Mouse (Mus musculus) forebrain, postnatal 0 days (tissue): ENCODE measurements around the gene Trim66. TPM values are rescaled to one million over a fixed set of nuclear protein-coding genes. Genes with fewer than 3 reads are reported as not detected.

Experiments used
- ATAC-seq: fragments of 200-750 bp; cut with Nextera tagmentation; 2 replicates; pipeline ENCODE4 v1.8.0; 2017; ENCODE audit warnings: mild to moderate bottlenecking, moderate library complexity
- DNase-seq: peaks from one replicate; pipeline ENCODE4 v3.0.0-alpha.2; 2015
- H3K27ac ChIP-seq: fragments of 300-500 bp; sonication (generic); 2 replicates; pipeline ENCODE4 v1.5.1; 2014; ENCODE audit warnings: low read depth, mild to moderate bottlenecking, antibody characterized with exemption, low read length, moderate library complexity, mixed read lengths
- H3K27me3 ChIP-seq: fragments of 300-500 bp; sonication (generic); 2 replicates; pipeline ENCODE4 v1.6.1; 2014; ENCODE audit warnings: mild to moderate bottlenecking, low read length, mixed read lengths; ENCODE audit not compliant: insufficient read depth
- H3K36me3 ChIP-seq: fragments of 300-500 bp; sonication (generic); 2 replicates; pipeline ENCODE4 v1.6.1; 2014; ENCODE audit warnings: mild to moderate bottlenecking, moderate library complexity; ENCODE audit not compliant: insufficient read depth
- H3K4me1 ChIP-seq: fragments of 300-500 bp; sonication (generic); 2 replicates; pipeline ENCODE4 v1.6.1; 2014; ENCODE audit warnings: antibody characterized with exemption; ENCODE audit not compliant: insufficient read depth
- H3K4me2 ChIP-seq: fragments of 300-500 bp; sonication (generic); 2 replicates; pipeline ENCODE4 v1.6.1; 2014; ENCODE audit warnings: low read depth, mild to moderate bottlenecking, moderate library complexity
- H3K4me3 ChIP-seq: fragments of 300-500 bp; sonication (generic); 2 replicates; pipeline ENCODE4 v1.5.1; 2014; ENCODE audit warnings: low read depth, low read length, mixed read lengths
- H3K9ac ChIP-seq: fragments of 300-500 bp; sonication (generic); 2 replicates; pipeline ENCODE4 v1.6.1; 2014; ENCODE audit warnings: mild to moderate bottlenecking
- H3K9me3 ChIP-seq: fragments of 300-500 bp; sonication (generic); 2 replicates; pipeline ENCODE4 v1.6.1; 2016; ENCODE audit warnings: low read length
- CTCF ChIP-seq: sonication (generic); IDR thresholded peaks from 2 replicates; pipeline ENCODE4 v1.5.1; 2016; ENCODE audit warnings: antibody characterized with exemption, control low read depth, low read depth
- WGBS: fragments of 180-500 bp; shearing (Covaris S2); extraction: QIAGEN DNeasy Blood & Tissue Kit; methylation state at CpG from one replicate; pipeline ENCODE4 v1.1.7; 2014; 5-methylcytosine and 5-hydroxymethylcytosine counted together
- polyA plus RNA-seq: library from polyadenylated mRNA; unstranded; fragments of >200 nt; fragmentation: Nextera tagmentation; extraction: Ambion mirVana; gene quantifications from 2 replicates; pipeline ENCODE4 v1.2.1, GENCODE M21; 2015
- total RNA-seq: library from RNA; depleted of rRNA; stranded (reverse); fragments of >200 nt; gene quantifications from 2 replicates; pipeline ENCODE4 v1.2.3, GENCODE M21; 2014

Gene Trim66
- total and polyA plus RNA-seq, 2 experiments from 2014 or later = 0.41 to 3.9 TPM

GRCm38 (mm10) chr7:109510799-109511198 is 2.9 kb upstream of the Trim66 start:
- WGBS = 73% methylated on average over 2 of the region's 2 CpGs
- Histone ChIP-seq H3K9me3 (no peaks in the 10 kb centered on the region), H3K27ac (no peak overlapping the region), H3K9ac (no peak overlapping the region), H3K4me3 (no peak overlapping the region), H3K4me2 (no peak overlapping the region), H3K4me1 (no peaks in the 10 kb centered on the region), H3K27me3 (no peaks in the 10 kb centered on the region), H3K36me3 (no peaks in the 10 kb centered on the region)
- no peak for DNase-seq
- no peak for ATAC-seq
- no peak for TF ChIP-seq CTCF

DNA sequence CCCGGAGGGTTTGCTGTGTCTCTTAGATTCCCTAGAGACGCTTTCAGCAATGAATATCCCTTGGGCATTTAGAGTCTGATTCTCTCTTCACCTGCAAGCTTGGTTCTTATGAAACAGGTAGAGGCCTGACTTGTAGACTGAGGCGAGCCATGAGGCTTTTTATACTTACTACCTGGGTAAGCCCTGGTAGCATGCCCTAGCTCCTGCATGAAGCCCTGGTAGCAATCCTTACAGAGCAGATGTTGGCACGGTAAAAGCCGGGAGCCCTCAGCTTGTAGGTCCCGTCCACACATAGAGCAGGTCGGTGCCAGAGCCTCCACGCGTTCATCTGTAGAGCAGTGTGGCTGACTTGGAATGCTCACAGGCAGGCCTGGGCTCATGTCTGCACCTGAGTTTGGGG is 362 bp downstream of the Trim66 start:
- no peaks in the 10 kb centered on the region for H3K27me3 ChIP-seq
- TF ChIP-seq CTCF = no peak
- no peak overlapping the region for H3K9ac ChIP-seq
- no peak overlapping the region for H3K4me2 ChIP-seq
- no peaks in the 10 kb centered on the region for H3K36me3 ChIP-seq
- H3K4me1 ChIP-seq = no peaks in the 10 kb centered on the region
- ATAC-seq = no peak
- WGBS = 42% methylated on average over 9 of the region's 9 CpGs
- H3K4me3 ChIP-seq = no peak overlapping the region
- no peak overlapping the region for H3K27ac ChIP-seq
- DNase-seq = no peak
- H3K9me3 ChIP-seq = no peaks in the 10 kb centered on the region

DNA sequence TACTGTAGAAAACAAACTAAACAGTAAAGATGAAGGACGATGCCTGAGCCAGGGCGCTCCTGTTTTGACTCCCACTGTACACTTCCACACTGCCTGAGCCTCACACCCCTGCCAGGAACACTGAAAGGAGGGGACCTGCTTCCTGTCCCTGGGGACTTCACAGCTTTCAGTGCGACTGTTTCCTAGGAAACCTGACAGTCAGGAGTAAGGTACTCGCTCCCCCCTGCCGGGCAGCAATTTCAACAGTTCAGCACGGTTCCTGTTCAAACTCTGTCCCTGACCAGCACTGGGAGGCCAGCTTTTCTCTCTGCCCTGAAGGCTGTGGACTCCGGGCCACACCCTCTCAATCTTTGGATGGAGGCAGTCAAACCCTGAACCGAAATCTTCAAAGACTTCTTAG is 815 bp downstream of the Trim66 start:
- peak overlapping the region; percentile 21; the same call in 1 of the 2 replicates for H3K4me2 ChIP-seq
- TF ChIP-seq CTCF = no peak
- H3K9me3 ChIP-seq = no peaks in the 10 kb centered on the region
- H3K9ac ChIP-seq = no peak overlapping the region
- no peaks in the 10 kb centered on the region for H3K4me1 ChIP-seq
- no peaks in the 10 kb centered on the region for H3K27me3 ChIP-seq
- no peak overlapping the region for H3K4me3 ChIP-seq
- DNase-seq = no peak
- ATAC-seq = peak; percentile 76
- no peak overlapping the region for H3K27ac ChIP-seq
- WGBS = 5% methylated on average over 8 of the region's 8 CpGs
- no peaks in the 10 kb centered on the region for H3K36me3 ChIP-seq

GRCm38 (mm10) chr7:109497507-109497906 is 10.4 kb downstream of the Trim66 start:
- H3K4me1 ChIP-seq = peaks cover 8% of the 10 kb centered on the region; the same call in 1 of the 2 replicates
- ATAC-seq (no peak), DNase-seq (no peak)
- H3K9ac ChIP-seq = no peak overlapping the region
- H3K27ac ChIP-seq = no peak overlapping the region
- no peaks in the 10 kb centered on the region for H3K9me3 ChIP-seq
- no peaks in the 10 kb centered on the region for H3K27me3 ChIP-seq
- H3K4me2 ChIP-seq = no peak overlapping the region
- 53% methylated on average over 4 of the region's 4 CpGs for WGBS
- no peak overlapping the region for H3K4me3 ChIP-seq
- TF ChIP-seq CTCF = no peak
- no peaks in the 10 kb centered on the region for H3K36me3 ChIP-seq

- Histone ChIP-seq H3K9ac (peak overlapping the region; percentile 40), H3K4me3 (peak overlapping the region; percentile 33), H3K27me3 (no peaks in the 10 kb centered on the region), H3K4me1 (peaks cover 8% of the 10 kb centered on the region; the same call in 1 of the 2 replicates), H3K36me3 (no peaks in the 10 kb centered on the region), H3K4me2 (peak overlapping the region; percentile 57), H3K9me3 (no peaks in the 10 kb centered on the region), H3K27ac (peak overlapping the region; percentile 45)
- ATAC-seq (peak; percentile 93), DNase-seq (peak; percentile 67)
- WGBS = 5% methylated on average over 21 of the region's 21 CpGs
- 0 out of 2 replicates have a peak, but pooled peaks have one; percentile 29 for TF ChIP-seq CTCF
These were observed 14.3 kb downstream of the Trim66 start for GRCm38 (mm10) chr7:109493319-109494316.

- Histone ChIP-seq H3K9ac (peak overlapping the region; percentile 40; the same call in 1 of the 2 replicates), H3K4me2 (peak overlapping the region; percentile 57), H3K9me3 (no peaks in the 10 kb centered on the region), H3K36me3 (no peaks in the 10 kb centered on the region), H3K4me1 (peaks cover 8% of the 10 kb centered on the region; the same call in 1 of the 2 replicates), H3K27ac (peak overlapping the region; percentile 45; the same call in 1 of the 2 replicates), H3K4me3 (peak overlapping the region; percentile 33), H3K27me3 (no peaks in the 10 kb centered on the region)
- WGBS = 59% methylated on average over 18 of the region's 18 CpGs
- TF ChIP-seq CTCF = no peak
- ATAC-seq (no peak; the same call in 1 of the 2 replicates), DNase-seq (no peak)
These were observed 15.2 kb downstream of the Trim66 start for GRCm38 (mm10) chr7:109492616-109493318.
